Mouse (Mus musculus) left cerebral cortex, adult 9 months (tissue): ENCODE data around the gene Nup107.

Experiments used
- DNase-seq, 2 experiments: peaks; one replicate each; pipeline ENCODE4 v3.0.0; 2022; ENCODE audit warnings: low spot score in 2 of 2

Gene Nup107

GRCm38 (mm10) chr10:117803870-117804850, 11.7 kb upstream of the Nup107 start:
- no peak for DNase-seq

GRCm38 (mm10) chr10:117801886-117802285, 9.4 kb upstream of the Nup107 start:
- DNase-seq, result no peak

GRCm38 (mm10) chr10:117799806-117800205, 7.3 kb upstream of the Nup107 start:
- no peak for DNase-seq

- DNase-seq, result no peak
These were observed 6.0 kb upstream of the Nup107 start for GRCm38 (mm10) chr10:117798436-117799035.

GRCm38 (mm10) chr10:117797684-117798083, 5.2 kb upstream of the Nup107 start:
- no peak for DNase-seq

GRCm38 (mm10) chr10:117797106-117797505, 4.6 kb upstream of the Nup107 start:
- DNase-seq, result no peak

- no peak for DNase-seq
These were observed 3.7 kb upstream of the Nup107 start for GRCm38 (mm10) chr10:117796181-117796580.

GRCm38 (mm10) chr10:117795206-117795605, 2.7 kb upstream of the Nup107 start:
- DNase-seq, result no peak

GRCm38 (mm10) chr10:117793436-117794030, 1.0 kb upstream of the Nup107 start:
- no peak for DNase-seq

GRCm38 (mm10) chr10:117791171-117791470, 1.4 kb downstream of the Nup107 start:
- no peak for DNase-seq

- DNase-seq, result no peak
These were observed 1.9 kb downstream of the Nup107 start for GRCm38 (mm10) chr10:117790421-117791170.

GRCm38 (mm10) chr10:117790011-117790410, 2.5 kb downstream of the Nup107 start:
- no peak for DNase-seq

GRCm38 (mm10) chr10:117784646-117785045, 7.9 kb downstream of the Nup107 start:
- no peak for DNase-seq

- no peak for DNase-seq
These were observed 8.6 kb downstream of the Nup107 start for GRCm38 (mm10) chr10:117783786-117784420.

- DNase-seq, result no peak
These were observed 9.8 kb downstream of the Nup107 start for GRCm38 (mm10) chr10:117782491-117783260.

GRCm38 (mm10) chr10:117782056-117782455, 10.4 kb downstream of the Nup107 start:
- no peak for DNase-seq

GRCm38 (mm10) chr10:117781021-117781725, 11.3 kb downstream of the Nup107 start:
- no peak for DNase-seq

GRCm38 (mm10) chr10:117780306-117780911, 12.1 kb downstream of the Nup107 start:
- no peak for DNase-seq

- no peak for DNase-seq
These were observed 12.8 kb downstream of the Nup107 start for GRCm38 (mm10) chr10:117779581-117780305.
